Mouse (Mus musculus) telencephalon, adult 2 months (tissue): ENCODE data around the gene Yif1b.
"Not testable (repeated sequence)": the region's sequence is repeated elsewhere in the genome, so short reads cannot be mapped to it uniquely, and the experiment has no call there.

Experiments
- DNase-seq: peaks from one replicate; pipeline ENCODE4 v3.0.0-alpha.2; 2011; ENCODE audit warnings: low read depth, low spot score

Gene Yif1b

GRCm38 (mm10) chr7:29238019-29238967 lies at the start of gene Yif1b:
Gene Yif1b (plus strand): TSS chr7:29238329.
- DNase-seq = peak; percentile 99

- DNase-seq = not testable (repeated sequence)
These were observed 43.9 kb upstream of the Yif1b start for GRCm38 (mm10) chr7:29194230-29194629.

GRCm38 (mm10) chr7:29202577-29202976 lies 35.6 kb upstream of the Yif1b start:
- no peak for DNase-seq

- DNase-seq = not testable (repeated sequence)
These were observed 27.1 kb upstream of the Yif1b start for GRCm38 (mm10) chr7:29211013-29211412.

- DNase-seq = no peak
These were observed 26.5 kb upstream of the Yif1b start for GRCm38 (mm10) chr7:29211415-29212198.

GRCm38 (mm10) chr7:29212199-29212765 lies 25.8 kb upstream of the Yif1b start:
- no peak for DNase-seq

GRCm38 (mm10) chr7:29212775-29213560 lies 25.2 kb upstream of the Yif1b start:
- not testable (repeated sequence) for DNase-seq

GRCm38 (mm10) chr7:29213675-29214082 lies 24.4 kb upstream of the Yif1b start, which contains the start of gene Catsperg1:
Gene Catsperg1 (minus strand): TSS chr7:29214035.
- no peak for DNase-seq

GRCm38 (mm10) chr7:29214236-29214635 lies 23.9 kb upstream of the Yif1b start:
- DNase-seq = no peak

GRCm38 (mm10) chr7:29214846-29215245 lies 23.3 kb upstream of the Yif1b start:
- DNase-seq = no peak

GRCm38 (mm10) chr7:29224756-29225394 lies 13.3 kb upstream of the Yif1b start:
- DNase-seq = no peak

GRCm38 (mm10) chr7:29225520-29225919 lies 12.6 kb upstream of the Yif1b start:
- DNase-seq = no peak

GRCm38 (mm10) chr7:29228202-29228601 lies 9.9 kb upstream of the Yif1b start:
- DNase-seq = no peak

- no peak for DNase-seq
These were observed 7.6 kb upstream of the Yif1b start for GRCm38 (mm10) chr7:29230560-29230959.

- no peak for DNase-seq
These were observed 6.6 kb upstream of the Yif1b start for GRCm38 (mm10) chr7:29231517-29231916.

- no peak for DNase-seq
These were observed 5.7 kb upstream of the Yif1b start, which contains the start of gene Kcnk6 for GRCm38 (mm10) chr7:29232247-29233013. Gene Kcnk6 (minus strand): TSS chr7:29232515.

- no peak for DNase-seq
These were observed 4.4 kb upstream of the Yif1b start for GRCm38 (mm10) chr7:29233745-29234144.

GRCm38 (mm10) chr7:29234661-29235060 lies 3.5 kb upstream of the Yif1b start:
- DNase-seq = no peak

GRCm38 (mm10) chr7:29236593-29236992 lies 1.5 kb upstream of the Yif1b start:
- no peak for DNase-seq

- DNase-seq = not testable (repeated sequence)
These were observed 533 bp upstream of the Yif1b start for GRCm38 (mm10) chr7:29237596-29237995.
